Mouse (Mus musculus): ENCODE measurements around the gene 4930444G20Rik. TPM values are rescaled to one million over a fixed set of nuclear protein-coding genes. Genes with fewer than 3 reads are reported as not detected.
"Not testable (repeated sequence)": the region's sequence is repeated elsewhere in the genome, so short reads cannot be mapped to it uniquely, and the experiment has no call there.

4930444G20Rik gene
- polyA plus RNA-seq (2015; fragmentation: Nextera tagmentation; extraction: Ambion mirVana) = not detected in 2 replicates

DNA sequence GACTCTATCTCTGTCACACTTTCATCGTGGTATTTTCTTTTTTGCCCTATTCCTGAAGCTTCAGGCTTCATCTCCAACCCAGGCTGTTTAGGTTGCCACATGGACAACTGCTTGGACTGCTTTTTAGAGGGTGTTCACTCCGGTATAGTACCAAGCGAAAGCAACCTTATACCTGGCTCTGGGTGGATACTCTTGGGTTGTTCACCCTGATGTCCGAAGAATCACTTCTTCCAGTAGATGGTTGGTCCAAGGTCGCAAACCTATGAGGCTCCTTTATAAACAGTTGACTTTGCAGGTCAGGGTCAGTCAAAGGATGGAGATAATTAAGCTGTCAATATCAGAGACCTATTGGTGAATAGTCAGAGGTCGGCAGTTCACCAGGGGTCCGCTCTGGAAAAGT lies at the start of gene 4930444G20Rik:
4930444G20Rik (minus strand) TSS at position 101 of the 400 bp plus-strand sequence.
- H3K4me1 ChIP-seq; ATAC-seq; H3K4me3 ChIP-seq; H3K36me3 ChIP-seq (ENCODE audit: poor library complexity, severe bottlenecking); H3K4me2 ChIP-seq; H3K27me3 ChIP-seq; H3K9ac ChIP-seq; H3K9me3 ChIP-seq (replicated peaks); H3K27ac ChIP-seq: not testable (repeated sequence)
- WGBS = 94% methylated on average over 7 of the region's 7 CpGs

DNA sequence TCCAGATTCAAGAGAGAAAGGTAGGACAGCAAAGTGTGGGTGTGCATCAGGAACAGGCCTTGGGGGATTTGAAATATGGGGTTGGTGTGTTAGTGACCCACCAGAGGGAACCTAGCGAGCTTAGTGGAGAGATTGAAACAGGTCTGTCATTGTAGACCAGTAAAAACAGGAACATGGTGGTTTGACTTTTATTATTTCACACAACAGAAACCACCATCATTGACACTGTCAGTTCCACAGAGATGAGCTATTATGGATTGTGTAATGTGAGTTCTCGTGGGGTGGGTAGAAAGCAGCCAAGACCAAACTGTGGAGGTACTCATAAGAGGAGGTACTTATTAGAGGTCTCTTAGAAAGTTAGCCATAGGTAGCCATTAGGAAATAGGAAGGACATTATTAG lies 6.7 kb upstream of the 4930444G20Rik start:
- no peak for ATAC-seq
- no peak overlapping the region for H3K4me2 ChIP-seq
- H3K4me3 ChIP-seq = no peak overlapping the region
- H3K4me1 ChIP-seq = no peaks in the 10 kb centered on the region
- H3K9me3 ChIP-seq (replicated peaks) = 0 out of 2 replicates have a peak, but pooled peaks cover 4% of the 10 kb centered on the region
- no peaks in the 10 kb centered on the region for H3K36me3 ChIP-seq (ENCODE audit: poor library complexity, severe bottlenecking)
- H3K27ac ChIP-seq = no peak overlapping the region
- 96% methylated on average over 2 of the region's 2 CpGs for WGBS
- H3K9ac ChIP-seq = no peak overlapping the region
- no peaks in the 10 kb centered on the region for H3K27me3 ChIP-seq

DNA sequence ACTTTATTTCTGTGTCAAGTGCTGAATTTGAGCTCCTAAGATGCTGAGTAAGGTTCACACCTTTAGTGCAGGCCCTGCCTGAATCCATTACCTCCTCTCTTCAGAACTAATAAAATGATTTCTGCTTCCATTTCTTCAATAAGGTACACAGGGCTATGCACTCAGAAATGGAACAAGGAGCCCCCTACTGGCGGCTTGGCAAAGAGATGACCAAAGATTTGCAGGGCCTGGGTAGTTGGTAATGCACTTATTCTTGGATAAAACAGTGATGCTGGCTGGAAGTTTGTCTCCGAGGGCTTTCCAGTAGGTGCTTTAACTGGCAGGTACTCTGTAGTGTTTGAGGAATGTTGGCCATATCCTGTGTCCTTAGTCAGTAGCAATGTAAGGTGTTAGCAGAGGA lies 4.9 kb upstream of the 4930444G20Rik start:
- H3K4me1 ChIP-seq = no peaks in the 10 kb centered on the region
- no peak overlapping the region for H3K9ac ChIP-seq
- WGBS = 75% methylated on average over 2 of the region's 2 CpGs
- 0 out of 2 replicates have a peak, but pooled peaks cover 6% of the 10 kb centered on the region for H3K9me3 ChIP-seq (replicated peaks)
- H3K4me3 ChIP-seq = no peak overlapping the region
- H3K27me3 ChIP-seq = no peaks in the 10 kb centered on the region
- no peak overlapping the region for H3K27ac ChIP-seq
- no peak for ATAC-seq
- H3K4me2 ChIP-seq = no peak overlapping the region
- no peaks in the 10 kb centered on the region for H3K36me3 ChIP-seq (ENCODE audit: poor library complexity, severe bottlenecking)

DNA sequence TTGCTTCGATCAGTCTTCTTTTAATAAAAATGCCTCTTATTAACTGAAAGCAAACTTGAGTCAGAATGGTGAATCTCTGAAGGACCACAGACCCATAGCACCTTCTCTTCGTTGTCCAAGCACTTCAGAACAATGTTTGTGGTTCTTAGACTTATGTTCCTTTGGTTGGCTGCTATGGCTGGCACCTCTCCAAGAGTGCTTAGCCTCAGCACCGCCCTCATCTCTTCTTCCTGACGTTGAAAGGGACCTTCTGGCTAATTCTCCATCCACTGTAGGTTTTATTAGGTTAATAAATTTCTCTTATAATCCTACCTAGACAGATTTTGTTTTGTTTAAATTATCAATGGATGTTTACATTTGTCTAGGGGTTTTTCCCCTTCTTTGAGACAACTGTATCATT lies 2.7 kb upstream of the 4930444G20Rik start:
- Histone ChIP-seq H3K4me1 (no peaks in the 10 kb centered on the region), H3K4me3 (no peak overlapping the region), H3K27ac (no peak overlapping the region), H3K36me3 (ENCODE audit: poor library complexity, severe bottlenecking) (no peaks in the 10 kb centered on the region), H3K9ac (no peak overlapping the region), H3K27me3 (no peaks in the 10 kb centered on the region), H3K4me2 (no peak overlapping the region), H3K9me3 (replicated peaks) (0 out of 2 replicates have a peak, but pooled peaks cover 10% of the 10 kb centered on the region)
- no peak for ATAC-seq
- WGBS = 71% methylated on average over 4 of the region's 4 CpGs

DNA sequence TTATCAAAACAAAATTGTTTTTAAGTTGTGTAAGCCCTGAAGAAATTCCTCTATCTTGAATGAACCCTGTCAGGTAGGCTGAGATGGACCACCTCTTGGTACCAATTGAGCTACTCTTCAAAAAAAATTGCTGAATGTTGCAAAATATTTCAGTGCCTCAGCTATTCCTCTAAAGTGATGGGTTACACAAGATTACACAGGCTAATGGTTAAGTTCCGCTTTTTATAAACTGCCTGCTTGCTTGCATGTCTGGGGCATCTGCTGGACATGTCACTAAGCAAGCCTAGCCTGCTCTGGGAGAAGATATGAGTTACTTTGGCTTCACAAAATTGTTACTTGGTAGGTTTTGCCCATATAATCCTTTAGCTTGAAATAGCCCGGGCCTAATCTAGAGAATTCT lies 2.3 kb upstream of the 4930444G20Rik start:
- Histone ChIP-seq H3K9me3 (replicated peaks) (0 out of 2 replicates have a peak, but pooled peaks cover 10% of the 10 kb centered on the region), H3K27me3 (no peaks in the 10 kb centered on the region), H3K4me1 (no peaks in the 10 kb centered on the region), H3K4me3 (no peak overlapping the region), H3K36me3 (ENCODE audit: poor library complexity, severe bottlenecking) (no peaks in the 10 kb centered on the region), H3K4me2 (no peak overlapping the region), H3K27ac (no peak overlapping the region), H3K9ac (no peak overlapping the region)
- 91% methylated on average over 2 of the region's 2 CpGs for WGBS
- no peak for ATAC-seq

DNA sequence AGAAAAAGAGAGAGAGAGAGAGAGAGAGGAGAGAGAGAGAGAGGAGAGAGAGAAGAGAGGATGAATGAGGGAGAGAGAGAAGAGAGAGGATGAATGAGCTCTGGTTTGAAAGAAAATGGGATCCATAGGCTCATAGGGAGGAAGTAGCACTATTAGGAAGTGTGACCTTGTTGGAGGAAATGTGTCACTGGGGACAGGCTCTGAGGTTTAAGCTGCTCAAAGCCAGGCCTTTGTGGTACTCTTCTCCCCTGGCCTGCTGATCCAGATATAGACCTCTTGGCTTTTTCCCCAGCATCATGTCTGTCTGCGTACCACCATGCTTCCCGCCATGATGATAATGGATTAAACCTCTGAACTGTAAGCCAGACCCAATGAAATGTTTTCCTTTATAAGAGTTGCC lies 8.5 kb downstream of the 4930444G20Rik start:
- H3K36me3 ChIP-seq (ENCODE audit: poor library complexity, severe bottlenecking) = no peaks in the 10 kb centered on the region
- no peak for ATAC-seq
- H3K27ac ChIP-seq = no peak overlapping the region
- no peaks in the 10 kb centered on the region for H3K9me3 ChIP-seq (replicated peaks)
- H3K27me3 ChIP-seq = no peaks in the 10 kb centered on the region
- no peaks in the 10 kb centered on the region for H3K4me1 ChIP-seq
- H3K9ac ChIP-seq = no peak overlapping the region
- no peak overlapping the region for H3K4me3 ChIP-seq
- peak overlapping the region; percentile 74 for H3K4me2 ChIP-seq
- WGBS = 92% methylated on average over 2 of the region's 2 CpGs

DNA sequence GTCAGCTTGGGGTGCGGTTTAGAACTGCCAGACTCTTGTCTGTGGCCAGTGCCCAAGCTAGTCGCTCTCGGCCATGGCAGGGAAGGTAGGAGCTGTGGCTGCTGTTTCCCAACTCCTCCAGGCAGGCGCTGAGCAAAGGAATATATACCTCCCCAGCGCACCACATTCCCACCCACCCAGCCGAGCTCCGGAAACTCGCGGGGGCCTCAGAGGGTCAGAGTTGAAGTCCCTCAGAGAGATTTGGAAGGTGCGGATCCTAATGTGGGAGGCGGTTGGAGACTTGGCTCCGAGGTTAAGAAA lies 8.9 kb downstream of the 4930444G20Rik start:
- Histone ChIP-seq H3K9me3 (replicated peaks) (no peaks in the 10 kb centered on the region), H3K4me2 (peak overlapping the region; percentile 74), H3K27ac (no peak overlapping the region), H3K9ac (peak overlapping the region; percentile 48), H3K27me3 (no peaks in the 10 kb centered on the region), H3K4me3 (peak overlapping the region; percentile 51), H3K36me3 (ENCODE audit: poor library complexity, severe bottlenecking) (no peaks in the 10 kb centered on the region), H3K4me1 (no peaks in the 10 kb centered on the region)
- ATAC-seq = no peak
- 17% methylated on average over 12 of the region's 12 CpGs for WGBS

DNA sequence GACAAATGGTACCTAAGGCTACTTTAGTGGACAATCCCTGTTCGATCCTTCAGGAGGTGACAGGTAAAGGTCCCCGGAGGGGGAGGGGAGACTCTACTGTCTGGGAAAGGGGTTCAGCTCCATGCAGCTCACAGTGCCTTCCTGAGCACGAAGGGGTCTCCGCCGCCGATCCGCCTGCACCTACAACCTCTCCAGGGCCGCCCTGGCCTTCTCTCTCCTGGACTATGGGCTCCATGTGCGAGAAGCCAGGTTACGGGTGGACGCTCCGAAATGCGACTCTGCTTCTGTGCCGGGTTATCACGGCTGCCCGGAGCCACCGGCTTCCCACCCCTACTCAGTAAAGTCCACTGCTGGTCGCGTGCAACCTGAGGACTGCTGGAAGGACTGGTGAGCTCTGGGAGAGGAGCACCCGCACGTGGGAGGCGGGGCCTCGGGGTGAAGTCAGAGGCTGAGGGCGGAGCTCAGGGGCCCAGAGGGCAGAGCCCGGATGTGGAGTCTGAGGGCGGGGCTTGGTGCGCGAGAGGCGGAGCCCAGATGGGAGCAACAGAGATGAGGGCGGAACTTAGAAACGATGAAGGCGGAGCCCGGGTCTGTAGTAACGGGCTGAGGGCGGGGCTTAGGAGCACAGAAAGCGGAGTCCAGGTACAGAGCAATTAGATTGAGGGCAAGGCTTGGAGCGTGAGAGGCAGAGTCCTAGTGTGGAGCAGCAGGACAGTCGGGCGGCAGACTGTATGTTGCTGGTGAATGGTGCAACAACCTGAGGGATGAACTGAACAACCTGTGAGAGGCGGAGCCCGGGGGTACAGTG lies 9.5 kb downstream of the 4930444G20Rik start:
- WGBS = 7% methylated on average over 41 of the region's 41 CpGs

DNA sequence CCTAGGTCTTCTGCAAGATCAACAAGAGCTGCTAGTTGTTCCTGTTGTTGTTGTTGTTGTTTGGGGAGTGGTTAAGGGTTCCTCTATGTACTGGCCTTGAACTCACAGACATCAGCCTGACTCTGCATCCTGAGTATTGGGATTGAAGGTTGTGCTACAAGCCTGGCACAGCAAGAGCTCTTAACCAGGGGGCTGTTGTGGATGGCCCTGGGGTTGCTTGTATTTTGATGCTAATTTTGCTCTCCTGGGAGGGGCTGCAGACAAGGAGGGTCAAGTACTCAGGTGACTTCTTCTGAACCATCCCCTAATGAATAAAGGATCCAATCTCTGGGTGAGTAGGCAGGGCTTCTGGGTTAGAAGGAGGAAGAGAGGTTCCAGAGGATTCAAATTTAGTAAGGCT lies 12.6 kb downstream of the 4930444G20Rik start:
- Histone ChIP-seq H3K4me3 (no peak overlapping the region), H3K36me3 (ENCODE audit: poor library complexity, severe bottlenecking) (no peaks in the 10 kb centered on the region), H3K4me1 (no peaks in the 10 kb centered on the region), H3K27ac (no peak overlapping the region), H3K27me3 (no peaks in the 10 kb centered on the region), H3K9me3 (replicated peaks) (no peaks in the 10 kb centered on the region), H3K9ac (no peak overlapping the region), H3K4me2 (no peak overlapping the region)
- ATAC-seq = no peak

More for the DNA sequence above, 9.5 kb downstream of the 4930444G20Rik start:
- no peaks in the 10 kb centered on the region for H3K9me3 ChIP-seq (replicated peaks)
- H3K4me3 ChIP-seq = peak overlapping the region; percentile 51
- H3K4me2 ChIP-seq = peak overlapping the region; percentile 74
- ATAC-seq = peak; percentile 99
- H3K4me1 ChIP-seq = no peaks in the 10 kb centered on the region
- no peak overlapping the region for H3K27ac ChIP-seq
- peak overlapping the region; percentile 53 for H3K9ac ChIP-seq
- no peaks in the 10 kb centered on the region for H3K27me3 ChIP-seq
- H3K36me3 ChIP-seq (ENCODE audit: poor library complexity, severe bottlenecking) = no peaks in the 10 kb centered on the region

DNA sequence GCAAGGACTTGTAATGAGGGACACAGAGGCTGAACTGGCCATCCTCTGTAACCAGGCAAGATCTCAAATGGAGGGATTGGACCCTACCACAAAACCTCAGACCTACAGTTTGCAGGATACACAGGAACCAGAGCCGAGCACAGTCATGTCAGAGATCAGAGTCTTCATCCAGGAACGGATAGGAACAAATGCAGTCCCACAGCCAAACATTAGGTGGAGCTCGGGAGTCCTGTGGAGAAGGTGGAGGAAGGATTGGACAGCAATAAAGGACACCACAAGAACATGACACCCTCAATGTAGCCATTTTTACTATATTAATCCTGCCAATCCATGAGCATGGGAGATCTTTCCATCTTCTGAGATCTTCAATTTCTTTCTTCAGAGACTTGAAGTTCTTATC lies 31.6 kb downstream of the 4930444G20Rik start:
- 9% methylated on average over 3 of the region's 3 CpGs for WGBS
- not testable (repeated sequence) for H3K9ac ChIP-seq; H3K4me1 ChIP-seq; H3K9me3 ChIP-seq (replicated peaks); H3K27me3 ChIP-seq; H3K36me3 ChIP-seq (ENCODE audit: poor library complexity, severe bottlenecking); H3K27ac ChIP-seq; H3K4me2 ChIP-seq; H3K4me3 ChIP-seq; ATAC-seq

DNA sequence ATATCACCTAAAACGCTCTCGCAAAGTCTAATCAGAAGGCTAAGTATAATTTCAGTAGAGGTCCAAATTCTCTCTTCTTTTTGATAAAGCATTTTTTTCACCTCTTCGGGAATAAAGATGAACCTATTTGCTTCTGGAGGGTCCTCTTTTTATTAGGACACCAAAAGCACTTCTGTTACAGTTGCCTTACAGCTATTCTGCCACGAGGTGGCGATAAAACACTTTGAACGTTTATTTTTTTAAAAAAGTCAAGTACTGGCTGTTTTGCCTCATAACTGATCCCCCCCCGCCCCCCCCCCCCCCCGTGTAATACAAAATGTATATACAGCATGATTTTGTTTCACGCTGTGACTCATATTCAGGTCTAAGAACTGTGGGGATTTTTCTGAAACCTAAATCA lies 33.6 kb downstream of the 4930444G20Rik start:
- Histone ChIP-seq H3K36me3 (ENCODE audit: poor library complexity, severe bottlenecking) (no peaks in the 10 kb centered on the region), H3K9ac (no peak overlapping the region), H3K4me1 (no peaks in the 10 kb centered on the region), H3K27ac (no peak overlapping the region), H3K27me3 (no peaks in the 10 kb centered on the region), H3K9me3 (replicated peaks) (no peaks in the 10 kb centered on the region), H3K4me2 (no peak overlapping the region), H3K4me3 (no peak overlapping the region)
- no peak for ATAC-seq
- 11% methylated on average over 9 of the region's 9 CpGs for WGBS

DNA sequence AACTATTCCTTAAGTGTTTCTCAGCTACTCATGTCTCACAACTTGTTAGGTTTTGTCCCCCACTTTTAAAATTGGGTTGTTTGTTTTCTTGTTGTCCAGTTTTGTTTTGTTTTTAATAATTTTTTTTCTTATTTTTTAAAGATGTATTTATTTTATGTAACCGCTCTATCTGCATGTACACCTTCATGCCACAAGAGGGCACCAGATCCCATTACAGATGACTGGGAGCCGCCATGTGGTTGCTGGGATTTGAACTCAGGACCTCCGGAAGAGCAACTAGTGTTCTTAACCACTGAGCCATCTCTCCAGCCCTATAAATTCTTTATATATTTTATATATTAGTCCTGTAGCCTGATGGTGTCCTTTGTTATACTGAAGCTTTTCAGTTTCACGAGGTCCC lies 49.3 kb downstream of the 4930444G20Rik start:
- ATAC-seq = no peak
- Histone ChIP-seq H3K27ac (no peak overlapping the region), H3K4me3 (no peak overlapping the region), H3K4me1 (no peaks in the 10 kb centered on the region), H3K4me2 (no peak overlapping the region), H3K9me3 (replicated peaks) (no peaks in the 10 kb centered on the region), H3K27me3 (no peaks in the 10 kb centered on the region), H3K9ac (no peak overlapping the region), H3K36me3 (ENCODE audit: poor library complexity, severe bottlenecking) (no peaks in the 10 kb centered on the region)
- WGBS = 95% methylated on average over 4 of the region's 4 CpGs

Measured in forebrain, embryonic 13.5 days (tissue).